Mouse (Mus musculus): ENCODE measurements around the gene Pde6b. TPM values are rescaled to one million over a fixed set of nuclear protein-coding genes. Genes with fewer than 3 reads are reported as not detected.
A peak's percentile ranks its signal among the peaks of the same experiment; 100 is the strongest.

The Pde6b gene
- not detected for total RNA-seq (2021)

- intact Hi-C loops (cut with DNase I) = no loop called here
- DNase-seq = no peak
Measured at GRCm38 (mm10) chr5:108388201-108388600, at the start of gene Pde6b. TSS of gene Pde6b (plus strand) at chr5:108388391.

- intact Hi-C loops (cut with DNase I) = no loop called here
- no peak for DNase-seq
Measured at GRCm38 (mm10) chr5:108343680-108344170, 44.5 kb upstream of the Pde6b start.

- no peak for DNase-seq
- intact Hi-C loops (cut with DNase I) = no loop called here
Measured at GRCm38 (mm10) chr5:108345313-108346071, 42.7 kb upstream of the Pde6b start.

GRCm38 (mm10) chr5:108347843-108348242 lies 40.3 kb upstream of the Pde6b start:
- intact Hi-C loops (cut with DNase I) = no loop called here
- no peak for DNase-seq

- DNase-seq = no peak
- intact Hi-C loops (cut with DNase I) = no loop called here
Measured at GRCm38 (mm10) chr5:108349511-108350148, 38.6 kb upstream of the Pde6b start.

GRCm38 (mm10) chr5:108354056-108354455 lies 34.1 kb upstream of the Pde6b start:
- intact Hi-C loops (cut with DNase I) = no loop called here
- no peak for DNase-seq

GRCm38 (mm10) chr5:108357862-108358261 lies 30.3 kb upstream of the Pde6b start:
- intact Hi-C loops (cut with DNase I) = no loop called here
- no peak for DNase-seq

GRCm38 (mm10) chr5:108359491-108359890 lies 28.7 kb upstream of the Pde6b start:
- no peak for DNase-seq
- intact Hi-C loops (cut with DNase I) = no loop called here

- intact Hi-C loops (cut with DNase I) = no loop called here
- no peak for DNase-seq
Measured at GRCm38 (mm10) chr5:108360211-108360610, 28.0 kb upstream of the Pde6b start.

GRCm38 (mm10) chr5:108362330-108362729 lies 25.9 kb upstream of the Pde6b start:
- DNase-seq = no peak
- intact Hi-C loops (cut with DNase I) = no loop called here

GRCm38 (mm10) chr5:108366328-108366983 lies 21.7 kb upstream of the Pde6b start:
- intact Hi-C loops (cut with DNase I) = loop anchor here (5.0 kb wide), 1 partner anchor 99 kb away; the partner anchor contains the start of gene Dr1
- no peak for DNase-seq

GRCm38 (mm10) chr5:108366984-108367841 lies 21.0 kb upstream of the Pde6b start:
- peak; percentile 36 to 45 for DNase-seq
- intact Hi-C loops (cut with DNase I) = loop anchor here (5.0 kb wide), 1 partner anchor 100 kb away; the partner anchor contains the start of gene Dr1

- intact Hi-C loops (cut with DNase I) = loop anchor here (5.0 kb wide), 1 partner anchor 101 kb away; the partner anchor contains the start of gene Dr1
- DNase-seq = peak in 1 of 2 experiments; percentile 2
Measured at GRCm38 (mm10) chr5:108367871-108368332, 20.3 kb upstream of the Pde6b start, which contains the start of gene Gm42517. TSS of gene Gm42517 (minus strand) at chr5:108367922.

GRCm38 (mm10) chr5:108368446-108368845 lies 19.7 kb upstream of the Pde6b start:
- intact Hi-C loops (cut with DNase I) = loop anchor here (5.0 kb wide), 1 partner anchor 101 kb away; the partner anchor contains the start of gene Dr1
- DNase-seq = no peak

- intact Hi-C loops (cut with DNase I) = loop anchor here (5.0 kb wide), 1 partner anchor 102 kb away; the partner anchor contains the start of gene Dr1
- peak; percentile 31 to 32 for DNase-seq
Measured at GRCm38 (mm10) chr5:108368851-108369621, 19.2 kb upstream of the Pde6b start.

GRCm38 (mm10) chr5:108369964-108370363 lies 18.2 kb upstream of the Pde6b start:
- no peak for DNase-seq
- intact Hi-C loops (cut with DNase I) = loop anchor here (5.0 kb wide), 1 partner anchor 103 kb away; the partner anchor contains the start of gene Dr1

GRCm38 (mm10) chr5:108374079-108374478 lies 14.1 kb upstream of the Pde6b start:
- no peak for DNase-seq
- intact Hi-C loops (cut with DNase I) = no loop called here

- no peak for DNase-seq
- intact Hi-C loops (cut with DNase I) = no loop called here
Measured at GRCm38 (mm10) chr5:108376059-108376458, 12.1 kb upstream of the Pde6b start.

- intact Hi-C loops (cut with DNase I) = no loop called here
Measured at GRCm38 (mm10) chr5:108378346-108378745, 9.8 kb upstream of the Pde6b start.

More at GRCm38 (mm10) chr5:108378346-108378745, 9.8 kb upstream of the Pde6b start:
- no peak for DNase-seq
